Mouse (Mus musculus): ENCODE results near the gene Stx3.

Stx3 gene

GRCm38 (mm10) chr19:11819143-11819700, at the start of gene Stx3:
TSS of gene Stx3 (minus strand) at chr19:11819403.
- DNase-seq (ENCODE audit: low spot score) = no peak

GRCm38 (mm10) chr19:11867837-11868236, 48.6 kb upstream of the Stx3 start:
- DNase-seq (ENCODE audit: low spot score) = no peak

GRCm38 (mm10) chr19:11860966-11861365, 41.8 kb upstream of the Stx3 start, which contains the start of gene Olfr1418:
TSS of gene Olfr1418 (minus strand) at chr19:11861066.
- no peak for DNase-seq (ENCODE audit: low spot score)

- DNase-seq (ENCODE audit: low spot score) = no peak
Measured at GRCm38 (mm10) chr19:11856506-11856905, 37.3 kb upstream of the Stx3 start.

GRCm38 (mm10) chr19:11854821-11855220, 35.6 kb upstream of the Stx3 start:
- no peak for DNase-seq (ENCODE audit: low spot score)

GRCm38 (mm10) chr19:11852652-11853051, 33.4 kb upstream of the Stx3 start:
- no peak for DNase-seq (ENCODE audit: low spot score)

GRCm38 (mm10) chr19:11846333-11846732, 27.1 kb upstream of the Stx3 start:
- DNase-seq (ENCODE audit: low spot score) = no peak

- no peak for DNase-seq (ENCODE audit: low spot score)
Measured at GRCm38 (mm10) chr19:11839119-11839518, 19.9 kb upstream of the Stx3 start, which contains the start of gene Olfr1417. TSS of gene Olfr1417 (minus strand) at chr19:11839219.

GRCm38 (mm10) chr19:11823346-11824065, 4.3 kb upstream of the Stx3 start:
- no peak for DNase-seq (ENCODE audit: low spot score)

- DNase-seq (ENCODE audit: low spot score) = no peak
Measured at GRCm38 (mm10) chr19:11820211-11820610, 1.0 kb upstream of the Stx3 start.

- DNase-seq (ENCODE audit: low spot score) = no peak
Measured at GRCm38 (mm10) chr19:11819800-11820199, 597 bp upstream of the Stx3 start.

- DNase-seq (ENCODE audit: low spot score) = no peak
Measured at GRCm38 (mm10) chr19:11818199-11819142, 732 bp downstream of the Stx3 start.

- no peak for DNase-seq (ENCODE audit: low spot score)
Measured at GRCm38 (mm10) chr19:11817586-11817985, 1.6 kb downstream of the Stx3 start.

- no peak for DNase-seq (ENCODE audit: low spot score)
Measured at GRCm38 (mm10) chr19:11816706-11817105, 2.5 kb downstream of the Stx3 start.

GRCm38 (mm10) chr19:11814742-11815333, 4.4 kb downstream of the Stx3 start:
- no peak for DNase-seq (ENCODE audit: low spot score)

- DNase-seq (ENCODE audit: low spot score) = no peak
Measured at GRCm38 (mm10) chr19:11813649-11814048, 5.6 kb downstream of the Stx3 start.

- DNase-seq (ENCODE audit: low spot score) = no peak
Measured at GRCm38 (mm10) chr19:11813136-11813535, 6.1 kb downstream of the Stx3 start.

- DNase-seq (ENCODE audit: low spot score) = no peak
Measured at GRCm38 (mm10) chr19:11811688-11812365, 7.4 kb downstream of the Stx3 start.

- no peak for DNase-seq (ENCODE audit: low spot score)
Measured at GRCm38 (mm10) chr19:11810856-11811255, 8.3 kb downstream of the Stx3 start.

GRCm38 (mm10) chr19:11810003-11810758, 9.0 kb downstream of the Stx3 start:
- no peak for DNase-seq (ENCODE audit: low spot score)

- DNase-seq (ENCODE audit: low spot score) = no peak
Measured at GRCm38 (mm10) chr19:11808452-11808851, 10.8 kb downstream of the Stx3 start.
